Mouse (Mus musculus) ovary, postnatal 36 days (tissue): ENCODE data around the gene Sh3gl2.

Experiments used
- DNase-seq: peaks from one replicate; pipeline ENCODE4 v3.0.0; 2022; ENCODE audit warnings: low spot score, mixed read lengths

Gene Sh3gl2

DNA sequence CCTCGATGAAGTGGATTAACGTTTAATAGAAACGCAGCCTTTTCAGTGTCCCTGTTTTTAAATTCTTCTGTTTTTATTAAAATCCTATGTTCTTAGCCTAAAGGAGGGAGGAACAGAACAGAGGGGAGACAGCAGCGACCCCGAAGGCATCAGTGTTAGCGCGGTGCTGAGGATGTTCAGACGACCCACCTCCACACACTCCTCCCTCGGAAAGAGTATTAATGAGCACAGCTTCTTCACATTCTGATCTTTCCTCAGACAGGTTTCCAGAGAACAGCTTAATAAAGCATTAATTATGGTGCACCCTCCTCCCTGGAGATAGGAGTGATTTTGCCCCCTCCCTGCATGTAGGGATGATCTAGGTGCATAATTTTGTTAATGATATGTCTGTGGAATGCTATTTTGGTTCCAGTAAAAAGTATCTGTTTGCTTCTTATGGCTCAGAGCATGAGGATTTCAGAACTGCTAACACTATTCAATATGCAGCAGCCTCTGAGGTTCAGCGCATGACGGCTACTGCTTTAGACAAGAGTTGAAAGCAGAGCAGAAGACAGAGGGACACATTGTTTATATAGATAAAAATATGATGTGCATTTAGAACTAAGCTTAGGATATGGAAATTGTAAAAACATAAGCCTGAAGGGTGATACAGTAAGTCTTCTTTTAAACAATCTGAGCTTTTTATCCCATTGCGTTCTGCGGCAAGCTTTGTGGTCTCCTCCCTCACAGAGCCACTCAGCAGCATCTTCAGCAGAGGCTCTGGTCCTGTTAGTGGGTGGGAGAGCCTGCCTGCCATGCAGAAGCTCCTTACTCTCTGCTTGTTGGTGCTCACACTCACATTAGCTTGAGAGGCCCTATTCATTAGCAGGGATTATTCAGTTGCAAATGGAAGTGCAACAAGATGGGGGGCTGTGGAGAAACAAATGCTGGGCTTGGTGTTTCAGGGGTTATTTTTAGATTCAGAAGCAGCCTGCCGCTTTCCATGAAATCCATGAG is 27.8 kb downstream of the Sh3gl2 start:
- no peak for DNase-seq

DNA sequence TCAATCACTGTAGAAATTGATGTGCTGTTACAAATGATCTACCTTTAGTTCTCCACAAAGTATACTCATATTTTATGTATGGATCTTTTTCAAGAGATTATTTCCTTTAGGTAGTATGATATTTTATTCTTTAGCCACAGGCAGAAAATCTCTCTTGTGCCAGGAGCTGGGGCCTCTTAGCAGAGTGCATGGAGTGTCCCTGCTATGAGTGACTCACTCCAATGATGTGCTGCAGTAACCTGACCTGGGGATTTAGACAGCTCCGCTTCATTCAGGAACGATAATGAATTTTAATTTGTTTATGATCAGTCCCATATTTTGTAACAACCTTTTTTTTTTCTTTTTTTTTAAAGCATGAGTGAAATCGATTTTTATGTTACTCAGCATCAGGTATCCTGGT is 36.7 kb downstream of the Sh3gl2 start:
- DNase-seq: no peak

DNA sequence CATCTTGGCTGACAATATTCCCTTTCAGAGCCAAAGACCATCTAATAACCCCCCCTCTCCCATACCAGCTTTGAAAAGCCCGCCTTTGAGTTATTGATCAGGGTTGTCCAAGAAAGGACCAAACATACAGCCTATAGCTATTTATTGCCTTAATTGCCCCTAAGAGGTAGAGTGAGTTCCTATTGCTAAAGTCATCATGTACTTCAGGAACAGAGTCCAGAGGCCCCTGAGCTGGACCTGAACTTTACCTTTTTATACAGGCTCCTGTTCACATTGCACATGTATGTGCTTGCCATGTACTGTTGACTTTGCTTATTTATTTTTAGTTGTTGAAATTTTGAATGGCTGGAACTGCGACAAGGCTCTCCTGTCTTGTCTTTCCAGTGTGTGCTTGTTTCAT is 37.6 kb downstream of the Sh3gl2 start:
- DNase-seq: no peak

DNA sequence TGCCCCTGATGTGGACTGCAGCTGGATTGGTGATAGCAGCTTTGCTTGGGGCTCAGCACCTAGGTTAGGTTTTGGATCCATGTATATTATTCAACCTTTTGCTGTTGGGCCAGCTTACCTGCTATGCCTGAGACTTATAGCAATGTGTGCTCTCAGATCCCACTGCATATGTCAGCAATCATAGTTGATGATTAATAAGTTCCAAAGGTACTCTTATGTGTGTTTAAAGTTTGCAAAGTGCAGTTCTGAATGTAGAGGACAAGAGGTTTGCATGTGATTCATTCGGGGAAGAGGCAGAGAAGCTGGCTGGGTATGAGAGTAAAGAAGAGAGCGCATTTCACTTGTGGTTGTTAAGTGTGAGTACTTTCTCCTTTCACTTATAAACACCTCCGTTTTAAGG is 43.7 kb downstream of the Sh3gl2 start:
- DNase-seq: no peak

DNA sequence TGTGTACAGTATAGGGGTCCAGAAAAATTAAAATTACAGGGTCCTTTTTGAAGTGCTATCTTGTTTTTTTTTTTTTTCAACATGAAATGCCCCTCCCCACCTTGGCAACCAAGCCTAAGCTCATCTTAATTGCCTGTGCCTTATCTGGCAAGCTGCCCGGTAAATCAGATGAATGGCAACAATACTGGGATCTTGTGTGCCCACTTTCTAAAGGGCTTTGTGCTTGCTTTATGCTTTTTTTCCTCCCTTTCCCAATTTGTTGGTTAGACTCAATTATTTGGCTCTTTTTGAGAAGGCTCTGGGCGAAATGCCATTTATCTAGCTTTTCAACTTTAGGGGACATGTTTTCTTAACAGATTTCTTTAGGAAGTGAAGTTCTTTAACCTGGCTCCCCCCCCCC is 45.3 kb downstream of the Sh3gl2 start:
- DNase-seq: no peak

DNA sequence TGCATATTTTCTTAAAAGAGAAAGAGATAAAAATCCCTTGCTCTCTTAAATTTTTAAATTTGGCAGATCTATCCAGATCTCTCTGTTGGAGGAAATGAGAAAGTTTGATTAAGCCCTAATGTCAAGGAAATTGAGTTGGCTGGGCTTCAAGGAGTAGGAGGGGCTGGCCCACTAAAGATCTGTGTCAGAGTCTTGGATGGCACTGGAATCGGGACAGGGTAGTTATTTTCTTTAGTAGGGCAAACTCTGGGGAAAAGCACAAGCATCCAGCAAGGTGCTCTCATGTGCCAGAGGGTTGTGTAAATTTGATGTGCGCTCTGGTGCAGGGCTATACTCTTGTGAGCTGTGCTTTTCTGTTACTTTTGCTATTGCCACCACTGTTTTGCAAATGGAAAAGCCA is 45.9 kb downstream of the Sh3gl2 start:
- no peak for DNase-seq

DNA sequence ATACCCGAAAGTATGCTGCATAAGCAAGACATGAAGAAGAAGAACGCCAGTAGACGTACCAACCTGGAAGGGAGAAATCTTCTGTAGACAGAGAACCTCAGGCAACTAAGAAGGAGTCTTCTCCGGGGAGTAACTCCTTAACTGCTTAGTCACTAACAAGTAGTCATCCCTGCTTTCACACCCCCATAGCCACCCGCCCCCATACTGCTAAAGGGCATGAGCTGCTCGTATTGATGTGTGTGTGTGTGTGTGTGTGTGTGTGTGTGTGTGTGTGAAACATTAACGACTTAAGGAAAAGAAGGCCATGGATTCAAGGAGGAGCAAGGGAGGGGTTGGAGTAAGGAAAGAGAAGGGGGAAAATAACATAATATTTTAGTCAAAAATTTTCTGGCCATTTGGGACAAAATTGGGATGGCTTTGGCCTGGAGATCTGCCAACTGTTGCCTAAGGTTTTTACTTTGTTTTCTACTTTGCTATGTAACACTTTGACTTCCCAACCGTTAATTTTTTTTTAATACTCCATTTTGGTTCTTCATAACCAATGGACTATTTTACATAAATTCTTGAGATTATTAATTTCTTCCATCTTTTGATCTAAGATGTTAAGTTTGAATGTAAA is 51.0 kb downstream of the Sh3gl2 start:
- no peak for DNase-seq

DNA sequence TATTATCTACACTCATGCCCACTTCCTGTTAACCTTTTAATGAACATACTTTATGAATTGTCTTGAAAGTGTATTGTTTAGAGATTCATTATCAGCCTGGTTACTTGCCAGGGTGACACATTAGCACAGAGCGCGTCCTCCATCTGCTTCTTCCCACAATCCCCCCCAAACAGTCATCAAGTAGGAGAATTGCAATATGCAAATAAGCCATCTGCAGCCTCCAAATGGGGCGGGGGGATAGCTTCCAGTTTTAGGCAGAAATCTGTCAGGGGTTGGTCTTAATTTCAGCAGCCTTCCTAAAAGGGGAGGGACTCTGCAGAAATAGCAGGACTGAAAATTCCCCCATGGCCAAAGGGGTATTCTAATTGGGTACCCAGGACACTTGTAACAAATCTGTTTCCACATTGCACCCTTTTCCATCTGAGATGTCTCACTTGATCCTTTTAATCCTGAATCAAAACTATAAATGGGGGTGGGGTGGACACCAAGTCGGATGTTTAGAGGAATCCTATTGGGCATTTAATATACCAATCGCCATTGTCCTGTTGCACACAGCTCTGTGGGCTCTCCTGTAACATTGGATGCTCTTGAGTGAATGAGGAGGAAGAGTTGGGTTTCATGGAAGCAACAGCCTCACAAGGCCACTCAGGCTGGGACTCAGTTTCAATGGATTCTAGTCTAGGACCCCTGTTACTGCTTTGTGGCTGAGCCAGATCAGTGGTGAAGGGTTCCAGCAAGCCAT is 51.7 kb downstream of the Sh3gl2 start:
- no peak for DNase-seq

DNA sequence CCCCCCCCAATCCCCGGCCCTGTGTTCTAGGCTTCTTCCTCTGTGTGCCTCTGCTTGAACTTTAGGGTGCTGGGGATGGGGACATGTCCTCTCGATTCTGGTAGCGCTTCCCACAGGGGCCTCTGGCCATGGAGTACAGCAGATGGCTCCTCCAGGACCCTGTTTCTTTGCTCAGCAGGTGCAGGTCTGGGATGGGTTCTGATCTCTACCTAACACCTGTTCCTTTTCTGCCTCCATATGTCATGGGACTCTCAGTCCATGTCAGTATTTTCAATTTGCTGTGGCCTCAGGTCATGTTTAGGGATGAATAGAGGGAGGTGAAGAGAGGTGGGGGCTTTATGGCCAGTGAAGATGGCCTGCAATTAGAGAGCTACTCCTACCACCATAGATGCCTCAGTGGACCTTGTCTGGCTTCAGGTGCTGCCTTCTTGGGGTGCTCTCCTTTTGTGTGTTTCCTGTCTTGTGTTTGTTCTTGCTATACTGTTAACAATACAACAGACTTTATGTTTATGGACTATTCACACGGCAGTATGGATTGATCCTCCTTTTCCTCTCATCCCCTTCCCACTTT is 52.9 kb downstream of the Sh3gl2 start:
- DNase-seq: no peak

DNA sequence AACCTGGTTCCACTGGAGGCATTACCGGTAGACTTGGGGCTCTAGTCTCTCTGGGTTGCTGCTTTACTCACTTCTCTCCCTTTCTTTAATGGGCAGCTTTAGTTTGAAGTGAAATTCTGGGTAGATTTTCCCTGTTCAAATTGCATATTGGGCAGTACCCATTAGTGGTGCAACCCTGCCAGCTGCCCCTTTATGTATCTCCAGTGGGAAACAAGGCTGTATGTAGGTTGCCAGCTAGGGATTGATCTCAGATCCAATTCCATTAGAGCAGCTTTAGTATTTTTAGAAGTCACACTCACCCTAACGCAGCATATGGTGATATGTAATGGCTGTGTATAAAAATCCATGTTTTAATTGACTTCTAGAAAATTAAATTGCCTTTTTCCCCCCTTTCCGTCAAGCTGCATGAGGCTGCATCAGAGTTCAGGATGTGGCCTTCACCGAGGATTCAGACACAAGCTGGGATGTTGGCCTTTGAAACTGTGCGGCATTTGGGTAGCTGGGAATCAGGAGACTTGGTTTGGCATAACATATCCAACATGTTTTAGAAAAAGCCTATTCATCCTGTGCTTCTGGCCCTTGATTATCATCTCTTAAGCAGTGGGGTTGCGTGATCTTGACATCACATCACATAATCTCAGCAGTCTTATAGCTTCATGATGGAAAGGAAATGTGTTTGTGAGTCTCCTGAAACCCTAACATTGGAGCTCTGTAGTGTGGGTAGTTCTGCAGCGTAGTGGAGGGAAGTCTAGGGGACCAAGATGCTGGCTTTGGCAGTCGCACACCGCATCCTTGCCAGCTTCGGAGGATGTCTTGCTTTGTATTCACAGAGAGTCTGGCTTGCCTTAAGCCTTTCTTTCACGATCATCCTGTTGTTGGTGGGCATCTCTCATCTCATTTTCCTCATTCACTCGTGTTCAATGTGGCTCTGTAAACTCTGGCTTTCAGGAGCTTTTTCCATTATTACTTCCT is 56.0 kb downstream of the Sh3gl2 start:
- DNase-seq: no peak

DNA sequence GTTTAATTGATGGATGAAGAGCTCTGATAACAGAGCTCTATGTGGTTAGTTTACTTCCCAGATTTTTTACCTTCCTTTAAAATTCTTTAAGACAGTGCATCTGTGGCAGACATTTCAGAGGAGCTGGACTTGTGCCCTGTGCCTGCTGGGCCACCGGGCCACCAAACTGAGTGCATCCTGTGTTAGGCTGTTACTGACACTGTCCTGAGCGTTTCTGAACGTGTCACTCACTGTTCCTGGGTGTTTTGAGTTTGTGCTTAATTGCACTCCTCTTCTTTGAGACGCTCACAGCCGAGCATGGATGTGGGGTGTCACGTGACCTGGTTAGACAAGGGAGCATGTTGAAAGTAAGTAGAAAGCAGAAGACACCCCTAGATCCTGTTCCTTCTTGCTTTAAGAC is 57.2 kb downstream of the Sh3gl2 start:
- DNase-seq: no peak

DNA sequence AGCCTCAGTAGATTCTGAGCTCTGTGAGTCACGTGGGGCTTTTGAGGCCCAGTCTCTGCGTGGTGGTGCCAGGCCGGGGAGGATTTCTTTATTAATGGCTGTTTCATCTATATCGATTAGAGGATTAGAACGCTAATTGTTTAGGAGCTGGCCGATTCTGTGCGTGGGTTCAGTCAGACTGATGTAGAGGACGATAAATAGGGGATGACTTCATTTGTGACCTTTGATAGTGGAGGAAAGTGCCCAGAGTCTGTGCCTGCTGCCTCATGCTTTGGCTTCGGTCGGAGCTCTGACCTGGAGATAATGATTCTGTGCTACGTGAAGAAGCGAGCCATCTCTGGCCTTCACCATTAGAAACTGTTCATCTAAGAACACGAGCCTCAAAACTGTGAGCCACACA is 57.7 kb downstream of the Sh3gl2 start:
- no peak for DNase-seq

DNA sequence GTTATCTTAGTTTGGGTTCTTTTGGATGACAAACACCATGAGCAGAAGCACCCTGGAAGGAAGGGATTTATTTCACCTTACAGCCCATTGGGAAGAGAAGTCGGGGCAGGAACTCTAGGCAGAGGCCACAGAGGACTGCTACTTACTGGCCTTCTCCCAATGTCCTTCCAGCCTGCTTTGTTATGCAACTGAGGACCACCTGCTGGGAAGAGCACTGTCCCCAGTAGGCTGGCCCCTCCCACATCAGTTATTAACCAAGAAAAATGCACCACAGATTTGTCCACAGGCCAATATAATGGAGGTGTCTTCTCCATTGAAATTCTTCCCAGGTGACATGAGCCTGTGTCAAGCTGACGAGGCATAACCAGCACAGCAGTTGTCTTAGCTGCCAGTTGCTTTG is 62.5 kb downstream of the Sh3gl2 start:
- no peak for DNase-seq

DNA sequence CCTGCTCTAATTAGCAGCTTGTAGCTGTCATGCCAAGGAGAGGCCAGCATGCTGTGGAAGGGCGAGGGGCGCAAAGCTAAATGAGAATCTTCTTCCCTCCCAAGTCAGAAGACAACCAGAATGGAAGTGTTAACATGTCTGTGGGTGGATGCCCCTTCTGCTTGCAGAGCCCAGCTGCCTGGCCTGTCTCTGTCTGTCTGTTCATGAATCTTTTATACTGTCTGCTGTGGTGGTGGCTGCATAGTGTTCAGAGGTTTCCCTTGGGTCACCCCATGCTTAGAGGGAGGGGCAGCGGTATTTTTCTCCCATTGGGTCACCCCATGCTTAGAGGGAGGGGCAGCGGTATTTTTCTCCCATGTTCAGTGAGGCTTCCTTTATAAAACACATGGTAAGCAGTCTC is 68.0 kb downstream of the Sh3gl2 start:
- no peak for DNase-seq

DNA sequence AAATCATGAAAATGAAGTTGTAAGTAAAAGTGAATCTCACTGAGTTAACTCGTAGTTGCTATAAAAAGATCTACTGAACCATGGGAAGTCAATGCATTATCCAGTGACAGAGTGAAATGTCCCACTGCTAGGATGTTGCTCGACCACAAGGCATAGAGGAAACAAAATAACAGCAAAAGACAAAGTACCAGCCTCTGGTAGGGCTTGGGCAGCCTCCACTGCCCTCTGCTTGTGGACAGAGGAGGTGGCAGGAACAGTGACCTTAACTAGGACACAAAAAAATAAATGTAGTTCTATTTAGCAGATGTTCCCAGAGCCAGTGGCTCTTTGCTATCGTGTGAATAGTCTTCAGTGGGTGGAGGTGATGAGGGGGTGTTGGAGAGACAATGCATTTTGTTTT is 68.5 kb downstream of the Sh3gl2 start:
- DNase-seq: no peak

DNA sequence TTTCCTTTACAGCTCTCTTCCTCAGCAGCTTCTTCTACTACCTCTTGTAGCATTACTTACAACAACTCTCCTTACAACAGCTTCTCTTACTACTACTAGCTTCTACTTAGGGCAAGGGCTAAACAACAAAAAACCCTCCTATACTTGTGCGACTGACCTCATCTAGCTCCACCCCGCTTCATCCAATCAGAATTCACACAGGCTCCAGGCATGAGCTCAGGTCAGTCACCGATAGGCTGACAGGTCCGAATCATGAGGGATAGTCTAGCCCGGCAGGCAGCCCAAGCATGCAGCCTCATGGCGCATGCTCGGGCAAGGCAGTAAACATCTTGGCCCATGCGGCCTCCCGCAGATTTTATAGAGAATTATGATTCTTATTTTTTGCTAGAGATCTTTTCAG is 78.2 kb downstream of the Sh3gl2 start:
- no peak for DNase-seq

DNA sequence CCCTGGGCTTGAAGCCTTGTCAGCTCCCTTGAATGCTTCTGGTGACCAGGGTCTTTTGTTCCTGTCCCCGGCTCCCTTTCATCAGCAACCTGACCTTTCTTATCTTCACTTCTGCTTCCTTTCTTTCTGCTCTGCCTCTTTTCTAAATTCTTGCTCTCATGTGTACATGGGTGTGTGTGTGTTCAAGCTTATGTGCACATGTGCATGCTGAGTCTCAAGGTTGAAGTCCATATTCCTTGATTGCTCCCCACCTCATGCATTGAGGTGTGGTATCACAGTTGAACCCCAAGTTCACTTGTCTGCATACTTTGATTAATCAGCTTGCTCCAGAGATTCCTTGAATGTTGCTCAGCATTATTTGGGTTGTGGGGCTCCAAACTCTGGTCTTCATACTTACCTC is 85.1 kb downstream of the Sh3gl2 start:
- no peak for DNase-seq

DNA sequence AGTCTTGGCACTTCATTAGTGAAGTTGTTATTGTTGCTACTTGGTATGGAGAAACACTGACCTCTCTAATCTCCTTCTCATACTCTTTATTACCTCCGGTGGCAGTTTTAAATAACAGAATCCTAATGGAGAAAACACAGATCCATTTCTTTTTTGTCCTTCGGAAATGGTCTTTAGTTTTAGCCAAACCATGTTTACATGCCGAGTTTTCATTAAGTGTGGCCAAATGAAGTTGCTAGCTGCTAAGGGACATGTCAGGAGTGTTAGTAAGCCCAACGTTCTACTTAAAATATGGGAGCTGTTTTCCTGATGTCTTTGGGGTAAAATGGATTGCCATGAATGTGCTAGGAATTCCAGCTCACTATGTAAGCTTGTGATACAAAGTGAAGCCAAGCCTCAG is 86.4 kb downstream of the Sh3gl2 start:
- DNase-seq: no peak

DNA sequence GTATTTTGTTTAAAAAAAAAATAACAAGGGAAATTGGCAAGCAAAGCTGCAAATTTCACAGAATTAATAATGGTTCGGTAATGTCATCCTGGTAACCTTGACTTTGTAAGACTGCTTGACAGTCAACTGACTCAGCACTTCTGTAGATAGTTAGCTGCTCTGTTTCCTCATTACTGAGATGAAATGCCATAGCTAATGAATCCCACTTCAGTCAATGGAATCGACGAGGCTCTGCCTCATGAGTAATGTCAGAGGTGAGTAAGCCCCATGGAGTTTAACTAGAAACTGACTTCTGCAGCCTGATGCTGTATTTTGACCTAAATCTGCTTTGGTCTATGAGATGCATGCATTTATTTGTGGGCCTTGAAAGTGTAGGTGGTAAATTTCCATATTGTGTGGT is 88.4 kb downstream of the Sh3gl2 start:
- DNase-seq: no peak

DNA sequence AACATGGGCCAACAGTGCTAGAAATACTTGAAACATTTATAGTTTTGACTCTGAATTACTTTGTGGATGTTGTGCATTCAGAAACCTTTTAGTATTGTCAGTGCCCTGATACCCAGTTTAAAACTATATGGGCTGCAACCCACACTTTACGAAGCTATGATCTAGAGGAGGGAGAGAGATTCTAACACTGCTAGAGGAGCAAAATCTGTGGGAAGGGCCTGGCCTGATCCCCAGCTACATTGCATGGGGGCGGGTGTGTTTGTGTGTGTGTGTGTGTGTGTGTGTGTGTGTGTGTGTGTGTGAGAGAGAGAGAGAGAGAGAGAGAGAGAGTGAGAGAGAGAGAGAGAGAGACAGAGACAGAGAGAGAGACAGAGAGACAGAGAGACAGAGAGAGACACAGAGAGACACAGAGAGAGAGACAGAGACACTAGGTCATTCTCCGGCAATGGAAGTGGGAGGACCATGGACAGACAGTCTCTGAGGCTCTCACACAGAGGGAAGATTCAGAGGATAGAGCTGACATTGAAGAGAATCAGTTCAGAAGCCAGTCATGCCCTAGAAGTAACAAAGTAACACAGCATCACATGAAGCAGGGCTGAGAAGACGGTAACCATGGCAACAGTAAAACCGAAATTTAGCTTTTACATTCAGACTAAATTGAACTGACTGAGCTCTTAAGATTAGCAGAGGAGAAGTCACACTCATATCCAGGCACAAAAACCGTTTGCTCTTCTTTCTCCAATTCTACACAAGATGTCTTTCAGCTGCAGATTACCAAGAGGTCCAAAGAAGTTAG is 95.9 kb downstream of the Sh3gl2 start:
- no peak for DNase-seq
